Comparison of ENCODE assay signal across 9 mouse cellular contexts in the genomic region with DNA sequence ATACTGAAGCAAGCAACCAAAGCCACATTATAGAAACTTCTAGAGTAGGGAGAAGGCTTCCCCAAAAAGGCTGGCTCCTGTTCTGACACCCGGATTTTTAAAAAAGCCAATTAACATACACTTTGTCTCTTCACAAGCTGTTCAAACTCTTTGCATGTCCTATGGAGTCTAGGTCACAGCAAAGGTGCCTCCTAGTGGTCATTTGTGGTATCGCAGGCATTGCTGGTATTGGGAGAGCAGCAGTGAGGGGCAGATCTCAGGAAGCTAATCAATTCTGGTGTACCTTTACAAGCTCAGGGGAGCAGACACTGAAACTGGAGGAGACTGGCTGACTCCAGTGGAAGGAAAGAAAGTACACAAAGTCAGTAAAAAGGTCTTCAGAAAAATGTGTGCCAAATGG. TPM values are rescaled to one million over a fixed set of nuclear protein-coding genes. Genes with fewer than 3 reads are reported as not detected.
DNase-seq lines count a peak whose midpoint lies in the region; ATAC-seq and TF ChIP-seq lines count a peak whose summit lies in the region.
"Had no signal": no experiment of that assay in that cellular context is flagged by ENCODE, and none has a peak within 500 bp of the region (broad histone marks: within the 10 kb centered on the region; RNA-seq: fewer than 3 reads in every experiment).

No protein-coding gene starts in this region.

- CTCF ChIA-PET in Patski (lab: Charles Lee): interaction anchor here (0.7 to 3.4 kb wide), 14 partner anchors 11 to 152 kb away, joined by 3 to 26 read pairs (median 4); a partner anchor contains a TSS

- no peak overlapping the region for H3K4me3 ChIP-seq in hindbrain, embryonic 14.5 days (replicated peaks; ENCODE audit: low read length)
- H3K4me3 ChIP-seq: megakaryocyte, embryonic 14.5 days had no signal

- DNase-seq in Patski (ENCODE audit: low read depth, low spot score): no peak
- peak; percentile 87 for DNase-seq in cerebellum, adult 8-10 months
- peak; percentile 63 to 96 for DNase-seq in frontal cortex, adult 2 months (ENCODE audit: extremely low spot score in 1 of 2, low spot score in 1 of 2)
- peak; percentile 96 for DNase-seq in hindbrain, embryonic 14.5 days (ENCODE audit: low spot score)
- DNase-seq in layer of hippocampus, postnatal 10 days (ENCODE audit: low spot score in 2 of 2): peak; percentile 95 to 98
- peak; percentile 84 for DNase-seq in lung, postnatal 25 days (ENCODE audit: low spot score)
- DNase-seq in retina, postnatal 1 day: peak; percentile 89
- peak; percentile 60 to 73 for DNase-seq in thymus, postnatal 36 days

- no peak for ATAC-seq in Patski
- ATAC-seq in hindbrain, embryonic 14.5 days (ENCODE audit: low FRiP score): peak; percentile 62; the same call in 1 of the 2 replicates

- H3K4me2 ChIP-seq in hindbrain, embryonic 14.5 days (replicated peaks): no peak overlapping the region

- in situ Hi-C loops in Patski (cut with MboI; ENCODE audit: low pct_unique_long_range_greater_than_20kb): no loop called here

- H3K4me1 ChIP-seq in hindbrain, embryonic 14.5 days (replicated peaks; ENCODE audit: control insufficient read depth, insufficient read depth, low read length): no peaks in the 10 kb centered on the region

- H3K36me3 ChIP-seq in hindbrain, embryonic 14.5 days (replicated peaks; ENCODE audit: control insufficient read depth, insufficient read depth): peaks cover 88% of the 10 kb centered on the region

- WGBS in hindbrain, embryonic 14.5 days: 2% methylated on average over 2 of the region's 2 CpGs

- no peaks in the 10 kb centered on the region for H3K9me3 ChIP-seq in hindbrain, embryonic 14.5 days (ENCODE audit: control insufficient read depth, low read length)
- H3K9me3 ChIP-seq: megakaryocyte, embryonic 14.5 days had no signal

- POLR2A ChIA-PET in Patski (lab: Charles Lee): interaction anchor here (0.6 to 0.9 kb wide), 2 partner anchors 10 to 16 kb away, joined by 3 read pairs; no protein-coding TSS in a partner anchor

- no peak overlapping the region for H3K9ac ChIP-seq in hindbrain, embryonic 14.5 days

- no peaks in the 10 kb centered on the region for H3K27me3 ChIP-seq in Patski
- no peaks in the 10 kb centered on the region for H3K27me3 ChIP-seq in hindbrain, embryonic 14.5 days (ENCODE audit: control insufficient read depth, insufficient read depth, low read length)
- H3K27me3 ChIP-seq: megakaryocyte, embryonic 14.5 days had no signal

- H3K27ac ChIP-seq in hindbrain, embryonic 14.5 days: no peak overlapping the region

- peak; percentile 95 for TF ChIP-seq CTCF in Patski (IDR thresholded peaks at IDR 0.05)

RNA-seq across cellular contexts. Expression of a gene that starts 6.2 kb away (rescaled TPM):
- polyA plus RNA-seq in Patski (2021): not detected
- 0.32 TPM in 1 of 2 replicates, not detected in the other for polyA plus RNA-seq in frontal cortex, adult 2 months (2012; rRNA removed)
- polyA plus RNA-seq in hindbrain, embryonic 14.5 days (2014; fragmentation: Nextera tagmentation; extraction: Ambion mirVana): not detected in 2 replicates
- total RNA-seq in layer of hippocampus, postnatal 10 days (2021): not detected

RNA-seq across cellular contexts. Expression of a gene that starts 8.3 kb away (rescaled TPM):
- 35.1 TPM for polyA plus RNA-seq in Patski (2021)
- 50.1 and 57.2 TPM in 2 replicates for polyA plus RNA-seq in frontal cortex, adult 2 months (2012; rRNA removed)
- polyA plus RNA-seq in hindbrain, embryonic 14.5 days (2014; fragmentation: Nextera tagmentation; extraction: Ambion mirVana): 43.2 and 52.6 TPM in 2 replicates
- 10 to 100 TPM; 22.6 to 26.9 TPM for total RNA-seq in layer of hippocampus, postnatal 10 days (2021)

RNA-seq across cellular contexts. Expression of a gene that starts 45.3 kb away (rescaled TPM):
- 0.37 TPM for polyA plus RNA-seq in Patski (2021)
- 77.9 and 109 TPM in 2 replicates for polyA plus RNA-seq in frontal cortex, adult 2 months (2012; rRNA removed)
- 11.5 and 13.4 TPM in 2 replicates for polyA plus RNA-seq in hindbrain, embryonic 14.5 days (2014; fragmentation: Nextera tagmentation; extraction: Ambion mirVana)
- 10 to 100 TPM; 44.4 to 49.5 TPM for total RNA-seq in layer of hippocampus, postnatal 10 days (2021)
